Mouse (Mus musculus): ENCODE data around the gene Mlh1.

DNA sequence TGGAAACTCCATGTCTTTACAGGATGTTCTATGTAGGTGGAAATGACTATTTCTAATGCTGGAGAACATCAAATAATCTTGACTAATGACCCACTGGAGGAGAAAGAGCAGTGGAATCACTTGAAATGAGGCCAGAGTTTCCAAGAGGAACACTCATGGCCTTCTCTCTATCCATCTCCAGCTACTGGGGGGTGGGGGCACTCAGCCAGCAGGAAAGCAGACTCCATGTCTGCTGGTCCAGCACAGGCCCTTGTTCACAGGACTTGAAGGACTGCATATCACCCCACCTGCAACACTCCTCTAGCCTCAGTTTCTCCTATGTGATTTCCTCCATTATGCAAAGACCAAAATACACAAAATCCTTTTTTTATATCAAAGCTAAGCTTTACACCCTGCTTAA lies 33.9 kb downstream of the Mlh1 start:
- TF ChIP-seq ZNF384 (IDR thresholded peaks at IDR 0.05; ENCODE audit: low read depth, low read length) = no peak
- no peak for TF ChIP-seq MAFK (IDR thresholded peaks at IDR 0.05; ENCODE audit: insufficient read depth, low read depth, low read length)
